Mouse (Mus musculus): ENCODE measurements at regions not wholly inside any gene's neighbourhood (a gene's known extent, or its start where the extent isn't known, plus 50 kb on each side); places are given as distances from the start of the nearest gene placed in this dataset.

GRCm38 (mm10) chr12:30647511-30647910 is 63.3 kb downstream of the Tmem18 start:
- Histone ChIP-seq H3K4me2 (replicated peaks; ENCODE audit: low read depth, low read length) (no peak overlapping the region), H3K36me3 (ENCODE audit: insufficient read depth, low read length) (no peaks in the 10 kb centered on the region), H3K27ac (ENCODE audit: low read length) (no peak overlapping the region), H3K9me3 (ENCODE audit: low read length) (no peaks in the 10 kb centered on the region), H3K4me3 (ENCODE audit: low read depth, low read length) (no peak overlapping the region), H3K4me1 (ENCODE audit: insufficient read depth, low read depth, low read length) (no peaks in the 10 kb centered on the region), H3K27me3 (replicated peaks; ENCODE audit: insufficient read depth, low read length) (no peaks in the 10 kb centered on the region), H3K9ac (replicated peaks; ENCODE audit: low read depth) (no peak overlapping the region)
- ATAC-seq (no peak), DNase-seq (ENCODE audit: low spot score) (no peak)
- TF ChIP-seq CTCF (IDR thresholded peaks at IDR 0.05) (no peak), EP300 (IDR thresholded peaks at IDR 0.05) (no peak)
- 43% methylated on average over 3 of the region's 3 CpGs for WGBS

GRCm38 (mm10) chr12:30651506-30651905 is 67.3 kb downstream of the Tmem18 start:
- DNase-seq (ENCODE audit: low spot score) (no peak), ATAC-seq (no peak)
- Histone ChIP-seq H3K9me3 (ENCODE audit: low read length) (no peaks in the 10 kb centered on the region), H3K4me1 (ENCODE audit: insufficient read depth, low read depth, low read length) (no peaks in the 10 kb centered on the region), H3K4me3 (ENCODE audit: low read depth, low read length) (no peak overlapping the region), H3K4me2 (replicated peaks; ENCODE audit: low read depth, low read length) (no peak overlapping the region), H3K27ac (ENCODE audit: low read length) (no peak overlapping the region), H3K9ac (replicated peaks; ENCODE audit: low read depth) (no peak overlapping the region), H3K36me3 (ENCODE audit: insufficient read depth, low read length) (no peaks in the 10 kb centered on the region), H3K27me3 (replicated peaks; ENCODE audit: insufficient read depth, low read length) (no peaks in the 10 kb centered on the region)
- 53% methylated on average over 1 of the region's 1 CpGs for WGBS
- TF ChIP-seq EP300 (IDR thresholded peaks at IDR 0.05) (no peak), CTCF (IDR thresholded peaks at IDR 0.05) (no peak)

GRCm38 (mm10) chr12:30654347-30655075 is 70.3 kb downstream of the Tmem18 start:
- H3K27ac ChIP-seq (ENCODE audit: low read length), result peak overlapping the region; percentile 66; the same call in 1 of the 2 replicates
- 35% methylated on average over 5 of the region's 5 CpGs for WGBS
- no peaks in the 10 kb centered on the region for H3K36me3 ChIP-seq (ENCODE audit: insufficient read depth, low read length)
- H3K4me3 ChIP-seq (ENCODE audit: low read depth, low read length), result no peak overlapping the region
- peak; percentile 86 for DNase-seq (ENCODE audit: low spot score)
- H3K9ac ChIP-seq (replicated peaks; ENCODE audit: low read depth), result no peak overlapping the region
- no peaks in the 10 kb centered on the region for H3K27me3 ChIP-seq (replicated peaks; ENCODE audit: insufficient read depth, low read length)
- TF ChIP-seq EP300 (IDR thresholded peaks at IDR 0.05) (peak; percentile 94), CTCF (IDR thresholded peaks at IDR 0.05) (no peak)
- no peak overlapping the region for H3K4me2 ChIP-seq (replicated peaks; ENCODE audit: low read depth, low read length)
- H3K4me1 ChIP-seq (ENCODE audit: insufficient read depth, low read depth, low read length), result no peaks in the 10 kb centered on the region
- ATAC-seq, result peak; percentile 99
- H3K9me3 ChIP-seq (ENCODE audit: low read length), result no peaks in the 10 kb centered on the region

GRCm38 (mm10) chr12:30655076-30655421 is 70.8 kb downstream of the Tmem18 start:
- no peak overlapping the region for H3K4me2 ChIP-seq (replicated peaks; ENCODE audit: low read depth, low read length)
- H3K27me3 ChIP-seq (replicated peaks; ENCODE audit: insufficient read depth, low read length), result no peaks in the 10 kb centered on the region
- H3K9ac ChIP-seq (replicated peaks; ENCODE audit: low read depth), result no peak overlapping the region
- no peak overlapping the region for H3K4me3 ChIP-seq (ENCODE audit: low read depth, low read length)
- H3K9me3 ChIP-seq (ENCODE audit: low read length), result no peaks in the 10 kb centered on the region
- no peak overlapping the region for H3K27ac ChIP-seq (ENCODE audit: low read length)
- no peak for DNase-seq (ENCODE audit: low spot score)
- H3K4me1 ChIP-seq (ENCODE audit: insufficient read depth, low read depth, low read length), result no peaks in the 10 kb centered on the region
- TF ChIP-seq EP300 (IDR thresholded peaks at IDR 0.05) (no peak), CTCF (IDR thresholded peaks at IDR 0.05) (no peak)
- no peaks in the 10 kb centered on the region for H3K36me3 ChIP-seq (ENCODE audit: insufficient read depth, low read length)
- ATAC-seq, result no peak
- WGBS, result 52% methylated on average over 1 of the region's 1 CpGs

GRCm38 (mm10) chr12:30678826-30679225 is 94.6 kb downstream of the Tmem18 start:
- no peak overlapping the region for H3K27ac ChIP-seq (ENCODE audit: low read length)
- H3K4me1 ChIP-seq (ENCODE audit: insufficient read depth, low read depth, low read length), result no peaks in the 10 kb centered on the region
- H3K27me3 ChIP-seq (replicated peaks; ENCODE audit: insufficient read depth, low read length), result no peaks in the 10 kb centered on the region
- H3K4me2 ChIP-seq (replicated peaks; ENCODE audit: low read depth, low read length), result no peak overlapping the region
- H3K9ac ChIP-seq (replicated peaks; ENCODE audit: low read depth), result no peak overlapping the region
- DNase-seq (ENCODE audit: low spot score), result no peak
- no peaks in the 10 kb centered on the region for H3K36me3 ChIP-seq (ENCODE audit: insufficient read depth, low read length)
- H3K4me3 ChIP-seq (ENCODE audit: low read depth, low read length), result no peak overlapping the region
- no peaks in the 10 kb centered on the region for H3K9me3 ChIP-seq (ENCODE audit: low read length)
- 74% methylated on average over 2 of the region's 2 CpGs for WGBS
- no peak for ATAC-seq
- no peak for TF ChIP-seq CTCF (IDR thresholded peaks at IDR 0.05)

- WGBS, result 57% methylated on average over 4 of the region's 4 CpGs
Observed at GRCm38 (mm10) chr12:30690038-30690437, 105.8 kb downstream of the Tmem18 start.

More at GRCm38 (mm10) chr12:30690038-30690437, 105.8 kb downstream of the Tmem18 start:
- Histone ChIP-seq H3K4me2 (replicated peaks; ENCODE audit: low read depth, low read length) (no peak overlapping the region), H3K36me3 (ENCODE audit: insufficient read depth, low read length) (no peaks in the 10 kb centered on the region), H3K27me3 (replicated peaks; ENCODE audit: insufficient read depth, low read length) (no peaks in the 10 kb centered on the region), H3K9me3 (ENCODE audit: low read length) (no peaks in the 10 kb centered on the region), H3K27ac (ENCODE audit: low read length) (no peak overlapping the region), H3K4me1 (ENCODE audit: insufficient read depth, low read depth, low read length) (no peaks in the 10 kb centered on the region), H3K4me3 (ENCODE audit: low read depth, low read length) (no peak overlapping the region), H3K9ac (replicated peaks; ENCODE audit: low read depth) (no peak overlapping the region)
- TF ChIP-seq CTCF (IDR thresholded peaks at IDR 0.05) (peak; percentile 61), EP300 (IDR thresholded peaks at IDR 0.05) (no peak)
- no peak for ATAC-seq
- peak; percentile 21 for DNase-seq (ENCODE audit: low spot score)

All from lung, postnatal 0 days (tissue).